Mouse (Mus musculus): Measurements from ENCODE around the gene Saysd1. TPM values are rescaled to one million over a fixed set of nuclear protein-coding genes. Genes with fewer than 3 reads are reported as not detected.

Gene Saysd1
- 13.4 and 14.1 TPM in 2 replicates for polyA plus RNA-seq (2015; fragmentation: Nextera tagmentation; extraction: Ambion mirVana)

GRCm38 (mm10) chr14:20138484-20139355 lies at the start of gene Saysd1:
TSS of gene Saysd1 (minus strand) at chr14:20138534.
- Histone ChIP-seq H3K4me2 (no peak within 1 kb of the TSS), H3K27ac (no peak within 1 kb of the TSS), H3K9ac (no peak within 1 kb of the TSS), H3K9me3 (no peaks in the 10 kb centered on the region), H3K4me3 (no peak within 1 kb of the TSS), H3K27me3 (no peaks in the 10 kb centered on the region), H3K4me1 (peaks cover 8% of the 10 kb centered on the region; the same call in 1 of the 2 replicates), H3K36me3 (0 out of 2 replicates have a peak, but pooled peaks cover 7% of the 10 kb centered on the region)
- 80% methylated on average over 16 of the region's 16 CpGs for WGBS
- no peak for ATAC-seq (ENCODE audit: insufficient number of reproducible peaks, low FRiP score, low TSS enrichment, low read depth)

GRCm38 (mm10) chr14:20185426-20185825 lies 47.1 kb upstream of the Saysd1 start:
- Histone ChIP-seq H3K9me3 (no peaks in the 10 kb centered on the region), H3K4me2 (no peak overlapping the region), H3K9ac (no peak overlapping the region), H3K27me3 (no peaks in the 10 kb centered on the region), H3K4me1 (peaks cover 22% of the 10 kb centered on the region), H3K36me3 (no peaks in the 10 kb centered on the region), H3K27ac (no peak overlapping the region), H3K4me3 (no peak overlapping the region)
- ATAC-seq (ENCODE audit: insufficient number of reproducible peaks, low FRiP score, low TSS enrichment, low read depth), result no peak
- WGBS, result 85% methylated on average over 9 of the region's 9 CpGs

- Histone ChIP-seq H3K4me3 (no peak overlapping the region), H3K9me3 (no peaks in the 10 kb centered on the region), H3K27ac (no peak overlapping the region), H3K4me1 (peaks cover 34% of the 10 kb centered on the region), H3K4me2 (no peak overlapping the region), H3K36me3 (no peaks in the 10 kb centered on the region), H3K27me3 (no peaks in the 10 kb centered on the region), H3K9ac (no peak overlapping the region)
- ATAC-seq (ENCODE audit: insufficient number of reproducible peaks, low FRiP score, low TSS enrichment, low read depth), result no peak
- WGBS, result 73% methylated on average over 5 of the region's 5 CpGs
Observed at GRCm38 (mm10) chr14:20183701-20184100, 45.4 kb upstream of the Saysd1 start.

DNA sequence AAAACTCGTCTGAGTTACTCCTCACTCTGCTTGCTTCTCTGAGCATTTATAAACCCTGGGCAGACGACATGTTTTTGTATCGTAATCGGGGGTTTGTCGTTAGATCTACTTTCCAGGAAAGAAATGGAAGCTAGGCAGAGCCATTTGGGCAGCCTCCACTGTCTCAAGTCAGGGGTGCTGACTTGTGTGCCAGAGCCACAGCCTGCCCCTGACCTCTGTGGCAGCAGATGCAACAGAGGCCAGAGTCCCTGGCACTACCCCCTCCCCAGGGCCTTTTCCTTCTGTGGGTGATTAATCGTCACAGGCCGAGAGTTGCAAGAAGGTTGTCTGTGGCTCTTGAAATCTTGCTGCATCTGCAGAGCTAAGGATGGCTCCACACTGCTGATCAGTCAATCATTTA lies 44.3 kb upstream of the Saysd1 start:
- 76% methylated on average over 7 of the region's 7 CpGs for WGBS
- Histone ChIP-seq H3K4me1 (peaks cover 38% of the 10 kb centered on the region), H3K9ac (no peak overlapping the region), H3K36me3 (no peaks in the 10 kb centered on the region), H3K27me3 (no peaks in the 10 kb centered on the region), H3K9me3 (no peaks in the 10 kb centered on the region), H3K27ac (no peak overlapping the region), H3K4me2 (no peak overlapping the region), H3K4me3 (no peak overlapping the region)
- ATAC-seq (ENCODE audit: insufficient number of reproducible peaks, low FRiP score, low TSS enrichment, low read depth), result no peak

DNA sequence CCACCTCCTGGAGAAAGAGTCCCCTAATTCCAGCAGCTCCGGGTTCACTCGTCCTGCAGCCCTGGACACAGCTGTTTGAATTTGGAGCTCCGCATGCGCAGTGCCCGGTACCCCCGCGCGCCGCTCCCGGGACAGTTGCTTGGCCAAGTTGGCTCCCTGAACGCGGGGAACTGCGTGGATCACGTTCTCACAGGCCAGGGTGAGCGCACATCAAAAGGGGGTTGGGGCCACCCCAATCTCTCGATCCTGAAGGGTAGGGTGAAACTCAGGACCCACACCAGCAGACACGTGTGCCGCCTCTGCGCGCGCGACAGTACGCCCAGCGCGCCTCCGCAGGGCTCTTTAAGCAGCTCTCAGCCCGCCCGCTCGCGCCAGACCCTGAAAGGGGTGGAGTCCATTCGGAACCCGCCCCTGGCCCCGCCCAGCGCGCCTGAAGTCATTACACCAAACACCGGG lies 43.2 kb upstream of the Saysd1 start, which contains the start of gene Kcnk5:
Gene Kcnk5, minus strand, starts transcription at position 344 of the 456 bp plus-strand sequence.
- H3K4me1 ChIP-seq, result peaks cover 38% of the 10 kb centered on the region
- H3K9ac ChIP-seq, result peak within 1 kb of the TSS; percentile 28
- no peaks in the 10 kb centered on the region for H3K27me3 ChIP-seq
- H3K36me3 ChIP-seq, result no peaks in the 10 kb centered on the region
- ATAC-seq (ENCODE audit: insufficient number of reproducible peaks, low FRiP score, low TSS enrichment, low read depth), result peak; percentile 85
- peak within 1 kb of the TSS; percentile 60 for H3K4me3 ChIP-seq
- H3K27ac ChIP-seq, result 0 out of 2 replicates have a peak within 1 kb of the TSS, but pooled peaks have one; percentile 27
- WGBS, result under 1% methylated on average over 36 of the region's 36 CpGs
- H3K9me3 ChIP-seq, result no peaks in the 10 kb centered on the region
- peak within 1 kb of the TSS; percentile 89 for H3K4me2 ChIP-seq

GRCm38 (mm10) chr14:20180751-20181162 lies 42.4 kb upstream of the Saysd1 start:
- H3K36me3 ChIP-seq, result no peaks in the 10 kb centered on the region
- H3K27ac ChIP-seq, result no peak overlapping the region
- under 1% methylated on average over 24 of the region's 24 CpGs for WGBS
- ATAC-seq (ENCODE audit: insufficient number of reproducible peaks, low FRiP score, low TSS enrichment, low read depth), result no peak
- H3K9ac ChIP-seq, result peak overlapping the region; percentile 28
- H3K9me3 ChIP-seq, result no peaks in the 10 kb centered on the region
- H3K4me1 ChIP-seq, result peaks cover 38% of the 10 kb centered on the region
- peak overlapping the region; percentile 60 for H3K4me3 ChIP-seq
- H3K4me2 ChIP-seq, result peak overlapping the region; percentile 89
- no peaks in the 10 kb centered on the region for H3K27me3 ChIP-seq

DNA sequence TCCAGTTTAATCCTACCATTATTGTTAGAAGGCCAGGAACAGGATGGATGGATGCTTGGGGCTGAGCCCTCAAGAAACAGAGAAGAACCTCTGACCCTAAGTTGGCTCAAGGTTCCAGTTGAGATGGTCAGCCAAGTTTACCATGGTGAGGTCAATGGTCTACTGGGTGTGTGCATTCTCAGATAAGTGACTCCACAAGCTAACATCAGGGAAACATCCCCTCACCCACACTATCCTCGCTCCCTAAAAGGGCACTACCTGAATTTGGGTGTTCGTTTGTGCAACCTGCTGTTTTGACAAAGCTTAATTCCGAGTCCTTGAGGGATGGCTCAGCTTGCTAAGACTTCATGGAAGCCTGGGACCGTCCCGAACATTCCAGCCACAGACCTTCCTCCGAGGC lies 42.0 kb upstream of the Saysd1 start:
- 7% methylated on average over 6 of the region's 6 CpGs for WGBS
- Histone ChIP-seq H3K9ac (peak overlapping the region; percentile 28; the same call in 1 of the 2 replicates), H3K27me3 (no peaks in the 10 kb centered on the region), H3K4me1 (peaks cover 38% of the 10 kb centered on the region), H3K27ac (no peak overlapping the region), H3K36me3 (no peaks in the 10 kb centered on the region), H3K4me3 (peak overlapping the region; percentile 60), H3K9me3 (no peaks in the 10 kb centered on the region), H3K4me2 (peak overlapping the region; percentile 89)
- ATAC-seq (ENCODE audit: insufficient number of reproducible peaks, low FRiP score, low TSS enrichment, low read depth), result no peak

- H3K4me2 ChIP-seq, result peak overlapping the region; percentile 89
- no peak for ATAC-seq (ENCODE audit: insufficient number of reproducible peaks, low FRiP score, low TSS enrichment, low read depth)
- peaks cover 38% of the 10 kb centered on the region for H3K4me1 ChIP-seq
- H3K9ac ChIP-seq, result no peak overlapping the region
- H3K4me3 ChIP-seq, result peak overlapping the region; percentile 60
- no peaks in the 10 kb centered on the region for H3K27me3 ChIP-seq
- no peaks in the 10 kb centered on the region for H3K36me3 ChIP-seq
- no peak overlapping the region for H3K27ac ChIP-seq
- 74% methylated on average over 5 of the region's 5 CpGs for whole genome bisulfite sequencing
- H3K9me3 ChIP-seq, result no peaks in the 10 kb centered on the region
Observed at GRCm38 (mm10) chr14:20179731-20180280, 41.5 kb upstream of the Saysd1 start.

DNA sequence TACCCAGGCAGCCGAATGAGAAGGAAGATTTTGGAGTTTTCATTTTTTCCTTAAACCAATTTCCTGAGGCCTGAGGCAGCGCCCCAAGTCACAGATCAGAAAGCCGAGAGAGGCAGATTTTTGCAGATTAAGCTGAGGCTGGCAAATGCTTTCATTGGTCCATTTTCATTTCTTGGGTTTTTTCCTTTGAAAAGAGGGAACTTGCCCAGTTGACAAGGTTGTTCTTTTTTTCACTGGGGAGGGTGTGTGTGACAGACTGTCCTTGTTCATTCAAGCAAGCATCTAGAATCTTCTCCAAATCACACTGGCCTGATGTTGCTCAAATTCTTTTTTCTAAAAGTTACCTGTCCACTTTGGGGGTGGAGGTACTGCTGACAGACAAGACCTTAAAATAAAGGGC lies 40.7 kb upstream of the Saysd1 start:
- Histone ChIP-seq H3K4me1 (peaks cover 38% of the 10 kb centered on the region), H3K4me3 (peak overlapping the region; percentile 60; the same call in 1 of the 2 replicates), H3K4me2 (peak overlapping the region; percentile 10; the same call in 1 of the 2 replicates), H3K27me3 (no peaks in the 10 kb centered on the region), H3K27ac (no peak overlapping the region), H3K9ac (no peak overlapping the region), H3K9me3 (no peaks in the 10 kb centered on the region), H3K36me3 (no peaks in the 10 kb centered on the region)
- 42% methylated on average over 3 of the region's 3 CpGs for WGBS
- no peak for ATAC-seq (ENCODE audit: insufficient number of reproducible peaks, low FRiP score, low TSS enrichment, low read depth)

GRCm38 (mm10) chr14:20178593-20178992 lies 40.3 kb upstream of the Saysd1 start:
- H3K36me3 ChIP-seq, result no peaks in the 10 kb centered on the region
- H3K4me2 ChIP-seq, result no peak overlapping the region
- peaks cover 37% of the 10 kb centered on the region for H3K4me1 ChIP-seq
- H3K27ac ChIP-seq, result 0 out of 2 replicates have a peak overlapping the region, but pooled peaks have one; percentile 7
- H3K9me3 ChIP-seq, result no peaks in the 10 kb centered on the region
- H3K9ac ChIP-seq, result no peak overlapping the region
- no peak for ATAC-seq (ENCODE audit: insufficient number of reproducible peaks, low FRiP score, low TSS enrichment, low read depth)
- H3K4me3 ChIP-seq, result no peak overlapping the region
- WGBS, result 24% methylated on average over 4 of the region's 4 CpGs
- no peaks in the 10 kb centered on the region for H3K27me3 ChIP-seq

DNA sequence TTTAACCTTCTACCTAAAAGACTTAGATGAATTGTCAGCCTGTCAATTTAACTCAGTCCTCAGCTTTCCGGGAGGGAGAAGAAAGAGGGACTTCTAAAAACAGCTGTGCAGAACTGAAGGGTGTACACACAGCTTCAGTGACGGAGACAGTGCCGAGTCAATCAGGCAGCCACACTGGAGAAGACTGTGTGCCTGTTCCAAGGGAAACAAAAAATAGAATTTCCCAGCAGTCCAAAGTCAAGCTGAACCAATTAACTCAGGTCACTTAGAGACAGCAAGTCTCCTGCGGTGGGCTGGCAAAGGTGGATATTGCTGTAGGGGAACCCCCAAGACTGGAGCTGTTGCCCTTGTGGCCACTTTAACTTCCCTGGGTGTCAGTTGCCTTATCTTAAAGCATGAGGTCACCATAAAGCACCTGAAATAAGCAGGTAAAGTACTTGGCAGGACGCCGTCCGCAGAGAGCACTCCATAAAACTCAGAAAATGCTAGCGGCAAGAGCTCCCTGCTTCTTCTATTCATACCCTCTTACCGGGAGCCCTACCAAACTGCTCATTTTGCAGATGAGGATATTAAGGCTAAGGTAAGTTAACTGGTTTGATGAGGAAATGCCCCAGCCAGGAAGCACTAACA lies 39.3 kb upstream of the Saysd1 start:
- no peak for ATAC-seq (ENCODE audit: insufficient number of reproducible peaks, low FRiP score, low TSS enrichment, low read depth)
- Histone ChIP-seq H3K27ac (peak overlapping the region; percentile 24; the same call in 1 of the 2 replicates), H3K4me2 (no peak overlapping the region), H3K4me1 (peaks cover 35% of the 10 kb centered on the region), H3K9me3 (no peaks in the 10 kb centered on the region), H3K27me3 (no peaks in the 10 kb centered on the region), H3K4me3 (no peak overlapping the region), H3K36me3 (no peaks in the 10 kb centered on the region), H3K9ac (no peak overlapping the region)
- WGBS, result 61% methylated on average over 9 of the region's 9 CpGs
